Mouse (Mus musculus) stomach, embryonic 16.5 days (tissue): ENCODE results near the gene Scamp5. TPM values are rescaled to one million over a fixed set of nuclear protein-coding genes. Genes with fewer than 3 reads are reported as not detected.
A peak's percentile ranks its signal among the peaks of the same experiment; 100 is the strongest.

ENCODE experiments used
- ATAC-seq: fragments of 200-750 bp; cut with Nextera tagmentation; 2 replicates; pipeline ENCODE4 v1.8.0; 2017; ENCODE audit warnings: moderate number of reproducible peaks, moderate TSS enrichment; ENCODE audit not compliant: insufficient read depth, low FRiP score
- H3K27ac ChIP-seq: fragments of 300-500 bp; sonication (generic); 2 replicates; pipeline ENCODE4 v1.5.1; 2014; ENCODE audit warnings: low read length
- H3K27me3 ChIP-seq: fragments of 300-500 bp; sonication (generic); 2 replicates; pipeline ENCODE4 v1.6.1; 2014; ENCODE audit warnings: low read length, control low read depth, mixed read lengths; ENCODE audit not compliant: control insufficient read depth, insufficient read depth
- H3K36me3 ChIP-seq: fragments of 300-500 bp; sonication (generic); 2 replicates; pipeline ENCODE4 v1.6.1; 2014; ENCODE audit warnings: low read length; ENCODE audit not compliant: control insufficient read depth, insufficient read depth
- H3K4me1 ChIP-seq: fragments of 300-500 bp; sonication (generic); 2 replicates; pipeline ENCODE4 v1.6.1; 2014; ENCODE audit warnings: low read length, control low read depth, mixed read lengths; ENCODE audit not compliant: control insufficient read depth, insufficient read depth
- H3K4me2 ChIP-seq: fragments of 300-500 bp; sonication (generic); 2 replicates; pipeline ENCODE4 v1.6.1; 2014; ENCODE audit warnings: low read depth, low read length, mixed read lengths
- H3K4me3 ChIP-seq: fragments of 300-500 bp; sonication (generic); replicated peaks from 2 replicates; pipeline ENCODE4 v1.5.1; 2014; ENCODE audit warnings: mild to moderate bottlenecking, low read length
- H3K9ac ChIP-seq: fragments of 300-500 bp; sonication (generic); 2 replicates; pipeline ENCODE4 v1.6.1; 2014; ENCODE audit warnings: low read length
- H3K9me3 ChIP-seq: fragments of 300-500 bp; sonication (generic); replicated peaks from 2 replicates; pipeline ENCODE4 v1.6.1; 2016; ENCODE audit warnings: low read length, control low read depth; ENCODE audit not compliant: control insufficient read depth
- WGBS: fragments of 180-500 bp; shearing (Covaris S2); extraction: QIAGEN DNeasy Blood & Tissue Kit; methylation state at CpG from one replicate; pipeline ENCODE4 v1.1.7; 2014; 5-methylcytosine and 5-hydroxymethylcytosine counted together
- polyA plus RNA-seq: library from polyadenylated mRNA; unstranded; fragments of >200 nt; fragmentation: Nextera tagmentation; extraction: Ambion mirVana; gene quantifications from 2 replicates; pipeline ENCODE4 v1.2.1, GENCODE M21; 2015

Gene Scamp5
- polyA plus RNA-seq, 1 experiment from 2014 or later = 28.5 TPM

DNA sequence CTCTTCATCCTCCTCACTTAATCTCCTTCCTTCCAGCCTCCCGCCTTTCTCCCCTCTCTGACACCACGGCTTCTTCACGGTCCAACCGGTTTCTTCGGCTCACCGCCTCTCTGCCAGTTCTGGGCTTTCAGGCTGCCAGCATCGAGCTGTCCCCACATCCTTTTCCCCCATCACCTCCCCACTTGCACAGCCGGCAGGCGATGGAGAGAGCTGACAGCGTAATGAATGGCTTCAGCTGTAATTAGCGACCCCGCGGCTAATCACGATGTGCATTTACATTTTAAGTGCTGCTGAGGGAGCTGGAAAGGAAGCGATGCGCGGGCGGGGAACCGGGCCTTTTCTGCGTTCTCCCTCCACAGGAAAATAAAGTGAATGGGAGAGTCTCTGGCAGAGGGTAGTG, 34.0 kb upstream of the Scamp5 start:
- no peak overlapping the region for H3K27ac ChIP-seq
- H3K4me1 ChIP-seq = peaks cover 20% of the 10 kb centered on the region
- H3K27me3 ChIP-seq = peaks cover 58% of the 10 kb centered on the region
- no peaks in the 10 kb centered on the region for H3K36me3 ChIP-seq
- H3K9ac ChIP-seq = no peak overlapping the region
- WGBS = 6% methylated on average over 20 of the region's 20 CpGs
- no peak overlapping the region for H3K4me3 ChIP-seq
- no peak overlapping the region; the same call in 1 of the 2 replicates for H3K4me2 ChIP-seq
- ATAC-seq = no peak
- no peaks in the 10 kb centered on the region for H3K9me3 ChIP-seq

DNA sequence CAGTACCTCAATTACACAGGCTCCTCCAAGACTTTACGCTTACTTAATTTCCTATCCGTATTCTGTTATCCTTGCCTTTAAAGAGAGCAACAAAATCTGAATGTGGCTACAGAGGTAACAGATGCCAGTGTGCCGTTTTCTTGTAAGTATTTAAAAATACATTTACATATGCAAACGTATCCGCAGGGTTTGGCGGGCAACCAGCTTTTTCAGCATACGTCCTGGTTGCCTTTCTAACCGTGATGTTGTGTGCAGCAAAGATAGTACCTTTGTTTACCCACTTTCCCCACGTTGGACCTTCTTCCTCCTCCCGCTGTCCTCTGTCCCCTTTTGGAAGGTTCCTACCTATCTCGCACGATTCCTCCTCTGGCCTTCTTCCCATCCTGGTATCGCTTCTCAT, 33.6 kb upstream of the Scamp5 start:
- no peak overlapping the region for H3K4me2 ChIP-seq
- H3K4me3 ChIP-seq = no peak overlapping the region
- H3K27me3 ChIP-seq = peaks cover 58% of the 10 kb centered on the region
- H3K36me3 ChIP-seq = no peaks in the 10 kb centered on the region
- H3K9ac ChIP-seq = no peak overlapping the region
- no peak overlapping the region for H3K27ac ChIP-seq
- 17% methylated on average over 13 of the region's 13 CpGs for WGBS
- peaks cover 20% of the 10 kb centered on the region for H3K4me1 ChIP-seq
- no peak for ATAC-seq
- no peaks in the 10 kb centered on the region for H3K9me3 ChIP-seq

DNA sequence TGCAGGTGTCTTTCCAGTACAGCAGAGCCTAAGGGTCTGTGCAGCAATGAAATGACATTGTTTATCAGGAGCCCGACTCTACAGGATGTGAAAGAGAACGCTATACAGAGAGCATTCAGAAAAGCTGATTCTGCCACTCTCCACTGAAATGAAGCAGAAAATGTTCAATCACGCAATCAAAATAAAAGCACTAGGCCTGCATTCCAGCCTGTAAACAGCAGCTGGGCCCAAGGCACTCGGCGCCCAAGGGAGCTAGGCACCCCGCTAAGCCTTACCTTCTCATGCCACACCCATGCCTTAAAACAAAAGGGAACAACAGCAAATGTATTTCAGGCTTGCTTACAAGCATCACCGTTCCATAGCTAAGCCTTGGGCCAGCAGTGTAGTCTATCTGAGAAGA, 30.7 kb upstream of the Scamp5 start:
- H3K4me2 ChIP-seq = no peak overlapping the region
- WGBS = 64% methylated on average over 7 of the region's 7 CpGs
- no peak overlapping the region for H3K27ac ChIP-seq
- no peak overlapping the region for H3K4me3 ChIP-seq
- H3K9me3 ChIP-seq = no peaks in the 10 kb centered on the region
- no peak for ATAC-seq
- peaks cover 12% of the 10 kb centered on the region for H3K4me1 ChIP-seq
- H3K27me3 ChIP-seq = peaks cover 32% of the 10 kb centered on the region
- no peak overlapping the region for H3K9ac ChIP-seq
- H3K36me3 ChIP-seq = no peaks in the 10 kb centered on the region

DNA sequence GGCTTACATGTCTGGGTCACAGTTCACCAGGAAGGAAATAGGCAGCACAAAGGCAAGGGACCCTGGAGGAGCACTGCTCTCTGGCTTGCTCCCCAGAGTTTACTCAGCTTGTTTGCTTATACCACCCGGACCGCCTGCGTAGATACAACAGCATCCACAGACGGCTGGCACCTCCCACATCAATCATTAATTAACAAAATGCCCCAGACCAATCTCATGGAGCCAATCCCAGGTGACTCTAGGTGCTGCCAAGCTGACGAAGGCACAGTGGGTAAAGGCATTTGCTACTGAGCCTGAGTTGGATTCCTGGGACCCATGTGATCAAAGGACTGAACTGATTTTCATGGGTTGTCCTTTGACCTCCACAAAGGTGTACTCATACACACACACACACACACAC, 29.4 kb upstream of the Scamp5 start:
- Histone ChIP-seq H3K4me2 (no peak overlapping the region), H3K9ac (no peak overlapping the region), H3K4me1 (peaks cover 3% of the 10 kb centered on the region; the same call in 1 of the 2 replicates), H3K27me3 (peaks cover 19% of the 10 kb centered on the region), H3K4me3 (no peak overlapping the region), H3K36me3 (no peaks in the 10 kb centered on the region), H3K9me3 (no peaks in the 10 kb centered on the region), H3K27ac (no peak overlapping the region)
- WGBS = 51% methylated on average over 5 of the region's 5 CpGs
- ATAC-seq = peak; percentile 68; the same call in 1 of the 2 replicates

DNA sequence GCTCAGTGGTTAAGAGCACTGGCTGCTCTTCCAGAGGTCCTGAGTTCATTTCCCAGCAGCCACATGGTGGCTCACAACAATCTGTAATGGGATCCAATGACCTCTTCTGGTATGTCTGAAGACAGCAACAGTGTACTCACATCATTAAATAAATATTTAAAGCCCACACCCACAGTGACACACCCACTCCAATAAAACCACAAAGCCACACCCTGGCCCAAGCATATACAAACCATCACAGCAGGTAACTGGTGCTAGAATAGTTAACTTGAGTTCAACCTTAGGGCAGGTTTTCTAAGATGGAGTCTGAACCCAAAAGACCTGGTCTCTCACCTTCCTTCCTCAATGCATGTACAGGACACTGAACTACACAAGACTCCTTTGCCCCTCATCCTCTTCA, 27.1 kb upstream of the Scamp5 start:
- no peaks in the 10 kb centered on the region for H3K36me3 ChIP-seq
- no peak overlapping the region for H3K27ac ChIP-seq
- H3K9me3 ChIP-seq = no peaks in the 10 kb centered on the region
- no peaks in the 10 kb centered on the region for H3K27me3 ChIP-seq
- peaks cover 3% of the 10 kb centered on the region; the same call in 1 of the 2 replicates for H3K4me1 ChIP-seq
- H3K4me2 ChIP-seq = no peak overlapping the region
- H3K4me3 ChIP-seq = no peak overlapping the region
- no peak overlapping the region for H3K9ac ChIP-seq
- no peak for ATAC-seq

DNA sequence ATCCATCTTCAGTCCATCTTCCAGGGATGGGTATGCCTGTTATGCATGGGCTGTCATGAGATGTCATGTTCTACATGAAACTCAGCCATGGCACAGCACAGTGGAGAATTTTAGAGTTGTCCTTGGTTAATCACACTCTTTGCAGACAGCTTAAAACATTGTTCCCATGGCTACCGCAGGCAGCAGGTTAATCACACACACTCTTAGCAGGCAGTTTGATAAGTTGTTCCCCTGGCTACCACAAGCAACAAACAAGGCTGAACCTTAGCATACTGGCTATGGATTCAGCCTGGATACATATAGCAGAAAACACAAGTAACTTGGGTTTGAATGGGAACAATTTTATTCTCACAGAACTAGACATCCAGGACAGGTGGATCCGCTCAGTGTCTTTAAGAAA, 25.7 kb upstream of the Scamp5 start:
- no peak for ATAC-seq
- H3K9ac ChIP-seq = no peak overlapping the region
- peaks cover 3% of the 10 kb centered on the region; the same call in 1 of the 2 replicates for H3K4me1 ChIP-seq
- no peaks in the 10 kb centered on the region for H3K9me3 ChIP-seq
- H3K27me3 ChIP-seq = no peaks in the 10 kb centered on the region
- no peaks in the 10 kb centered on the region for H3K36me3 ChIP-seq
- H3K27ac ChIP-seq = no peak overlapping the region
- H3K4me3 ChIP-seq = no peak overlapping the region
- 76% methylated on average over 2 of the region's 2 CpGs for WGBS
- H3K4me2 ChIP-seq = no peak overlapping the region

DNA sequence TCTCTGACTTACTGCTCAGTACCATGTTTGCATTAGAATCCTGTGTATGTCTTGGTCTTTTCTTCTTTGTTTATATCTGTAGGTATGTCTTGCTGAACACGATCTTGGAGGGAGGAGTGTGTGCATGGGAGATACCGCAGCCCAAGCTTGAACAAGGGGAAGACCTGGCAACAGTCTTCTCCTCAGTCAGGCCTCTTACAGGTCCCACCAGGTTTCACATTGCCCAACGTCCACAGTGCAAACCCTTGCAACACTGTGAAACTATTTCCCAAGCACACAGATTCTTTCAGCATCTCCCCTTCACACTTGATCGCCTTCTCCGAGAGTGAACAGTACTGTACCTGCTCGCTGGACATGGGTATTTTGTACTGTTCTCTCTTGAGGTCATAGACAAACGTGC, 19.9 kb upstream of the Scamp5 start:
- H3K4me1 ChIP-seq = no peaks in the 10 kb centered on the region
- H3K4me3 ChIP-seq = no peak overlapping the region
- ATAC-seq = no peak
- H3K36me3 ChIP-seq = no peaks in the 10 kb centered on the region
- H3K27ac ChIP-seq = no peak overlapping the region
- H3K27me3 ChIP-seq = no peaks in the 10 kb centered on the region
- H3K9me3 ChIP-seq = no peaks in the 10 kb centered on the region
- H3K4me2 ChIP-seq = no peak overlapping the region
- 66% methylated on average over 7 of the region's 7 CpGs for WGBS
- H3K9ac ChIP-seq = no peak overlapping the region

DNA sequence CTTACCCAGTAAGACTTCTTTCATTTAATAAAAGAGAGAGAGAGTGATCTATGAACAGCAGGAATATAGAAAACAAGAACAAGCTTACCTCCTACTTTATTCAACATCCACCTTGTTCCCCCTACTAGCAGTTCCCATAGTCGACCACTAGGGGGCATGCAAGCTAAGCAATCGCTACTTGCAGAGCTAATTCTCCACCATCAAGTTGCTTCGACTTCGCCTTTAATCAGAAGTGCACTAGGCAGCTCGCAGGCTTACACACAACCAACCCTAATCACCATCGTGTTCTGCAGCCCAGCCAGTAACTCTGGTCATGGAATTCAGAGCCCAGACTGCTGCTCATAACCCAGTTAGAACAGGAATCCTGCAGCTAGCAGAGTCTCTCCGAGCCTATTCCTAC, 17.9 kb upstream of the Scamp5 start:
- no peaks in the 10 kb centered on the region for H3K27me3 ChIP-seq
- WGBS = 13% methylated on average over 7 of the region's 7 CpGs
- H3K36me3 ChIP-seq = no peaks in the 10 kb centered on the region
- no peak overlapping the region for H3K9ac ChIP-seq
- no peaks in the 10 kb centered on the region for H3K9me3 ChIP-seq
- no peak overlapping the region for H3K4me2 ChIP-seq
- peak; percentile 40; the same call in 1 of the 2 replicates for ATAC-seq
- H3K4me3 ChIP-seq = no peak overlapping the region
- H3K4me1 ChIP-seq = no peaks in the 10 kb centered on the region
- no peak overlapping the region for H3K27ac ChIP-seq

DNA sequence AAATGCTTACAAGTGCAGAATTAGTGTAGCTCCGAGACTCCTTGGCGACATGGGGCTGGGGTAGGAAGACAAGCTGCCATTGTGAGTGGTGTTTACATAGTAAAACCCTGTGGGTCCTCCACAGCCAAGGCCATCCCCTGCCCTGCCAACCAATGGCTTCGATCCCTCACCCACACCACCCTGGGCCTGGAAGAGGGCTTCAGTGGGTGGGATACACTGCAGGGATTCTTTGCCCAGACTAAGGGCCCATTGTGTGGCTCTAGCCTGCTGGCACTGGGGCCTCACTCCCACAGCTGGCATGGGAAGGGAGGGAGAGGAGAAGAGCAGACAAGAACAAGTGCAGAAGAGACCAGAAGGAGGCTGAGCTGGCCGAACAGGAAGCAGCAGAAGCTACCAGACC, 1.1 kb upstream of the Scamp5 start:
- H3K4me1 ChIP-seq = peaks cover 8% of the 10 kb centered on the region; the same call in 1 of the 2 replicates
- no peak; the same call in 1 of the 2 replicates for ATAC-seq
- H3K36me3 ChIP-seq = no peaks in the 10 kb centered on the region
- H3K27me3 ChIP-seq = no peaks in the 10 kb centered on the region
- WGBS = 66% methylated on average over 4 of the region's 4 CpGs
- no peak overlapping the region for H3K4me2 ChIP-seq
- no peak overlapping the region for H3K9ac ChIP-seq
- no peak overlapping the region for H3K4me3 ChIP-seq
- H3K9me3 ChIP-seq = no peaks in the 10 kb centered on the region
- no peak overlapping the region for H3K27ac ChIP-seq
